In genomic region chr5:113906958-113907735, GRCm38 (mm10) we compare ENCODE assay signal across 8 mouse cellular contexts. TPM values are rescaled to one million over a fixed set of nuclear protein-coding genes. Genes with fewer than 3 reads are reported as not detected.
DNase-seq lines count a peak whose midpoint lies in the region; ATAC-seq and TF ChIP-seq lines count a peak whose summit lies in the region.

No protein-coding gene starts in this region.

- TF ChIP-seq CTCF in brain, embryonic 14.5 days (IDR thresholded peaks at IDR 0.05; ENCODE audit: borderline replicate concordance, extremely low read depth, insufficient read depth, insufficient read length): no peak

- H3K36me3 ChIP-seq in heart, embryonic 13.5 days: no peaks in the 10 kb centered on the region
- H3K36me3 ChIP-seq in limb, embryonic 13.5 days: no peaks in the 10 kb centered on the region
- H3K36me3 ChIP-seq in midbrain, embryonic 13.5 days: no peaks in the 10 kb centered on the region

- DNase-seq in monocyte, adult 2 months (ENCODE audit: low read depth in 1 of 2, low spot score in 2 of 2): peak; percentile 41 to 62
- peak; percentile 74 for DNase-seq in brain, embryonic 14.5 days (ENCODE audit: low read depth)
- peak; percentile 29 for DNase-seq in thymus, postnatal 25 days
- no peak for DNase-seq in ovary, postnatal 10 days (ENCODE audit: low spot score)

- peak overlapping the region; percentile 88 for H3K4me2 ChIP-seq in heart, embryonic 13.5 days
- H3K4me2 ChIP-seq in limb, embryonic 13.5 days (replicated peaks): peak overlapping the region; percentile 87
- peak overlapping the region; percentile 67 for H3K4me2 ChIP-seq in midbrain, embryonic 13.5 days (replicated peaks)

- H3K27me3 ChIP-seq in heart, embryonic 13.5 days (replicated peaks): no peaks in the 10 kb centered on the region
- no peaks in the 10 kb centered on the region for H3K27me3 ChIP-seq in limb, embryonic 13.5 days
- no peaks in the 10 kb centered on the region for H3K27me3 ChIP-seq in midbrain, embryonic 13.5 days

- TF ChIP-seq POLR2A in brain, embryonic 14.5 days (IDR thresholded peaks at IDR 0.05; ENCODE audit: borderline replicate concordance, extremely low read depth, insufficient read depth, insufficient read length, poor library complexity, severe bottlenecking): no peak

- H3K9ac ChIP-seq in heart, embryonic 13.5 days: peak overlapping the region; percentile 99
- peak overlapping the region; percentile 88 for H3K9ac ChIP-seq in limb, embryonic 13.5 days
- peak overlapping the region; percentile 99 for H3K9ac ChIP-seq in midbrain, embryonic 13.5 days (replicated peaks)

- peaks cover 70% of the 10 kb centered on the region for H3K4me1 ChIP-seq in heart, embryonic 13.5 days
- H3K4me1 ChIP-seq in limb, embryonic 13.5 days: peaks cover 31% of the 10 kb centered on the region
- H3K4me1 ChIP-seq in midbrain, embryonic 13.5 days (replicated peaks): peaks cover 59% of the 10 kb centered on the region

- H3K27ac ChIP-seq in heart, embryonic 13.5 days (replicated peaks): peak overlapping the region; percentile 99
- peak overlapping the region; percentile 91; the same call in 1 of the 2 replicates for H3K27ac ChIP-seq in limb, embryonic 13.5 days
- peak overlapping the region; percentile 99 for H3K27ac ChIP-seq in midbrain, embryonic 13.5 days

- H3K9me3 ChIP-seq in heart, embryonic 13.5 days: no peaks in the 10 kb centered on the region
- H3K9me3 ChIP-seq in limb, embryonic 13.5 days: no peaks in the 10 kb centered on the region
- no peaks in the 10 kb centered on the region for H3K9me3 ChIP-seq in midbrain, embryonic 13.5 days

- peak overlapping the region; percentile 100 for H3K4me3 ChIP-seq in heart, embryonic 13.5 days
- H3K4me3 ChIP-seq in limb, embryonic 13.5 days: peak overlapping the region; percentile 97
- H3K4me3 ChIP-seq in midbrain, embryonic 13.5 days (replicated peaks): peak overlapping the region; percentile 99

- ATAC-seq in monocyte, adult 5-6 weeks (replicated peaks; ENCODE audit: insufficient number of reproducible peaks, low FRiP score, low TSS enrichment, poor library complexity, severe bottlenecking): no peak
- ATAC-seq in heart, embryonic 13.5 days (ENCODE audit: extremely low read depth, insufficient number of reproducible peaks, low FRiP score, low TSS enrichment): no peak
- no peak for ATAC-seq in limb, embryonic 13.5 days (ENCODE audit: low FRiP score, low read depth)
- ATAC-seq in midbrain, embryonic 13.5 days: no peak

- 7% methylated on average over 17 of the region's 17 CpGs for WGBS in heart, embryonic 13.5 days
- 15% methylated on average over 17 of the region's 17 CpGs for WGBS in limb, embryonic 13.5 days
- WGBS in midbrain, embryonic 13.5 days: 20% methylated on average over 17 of the region's 17 CpGs

RNA-seq across cellular contexts. Expression of gene Coro1c, which starts 1.4 kb away (rescaled TPM):
- 129 to 177 TPM (median 136 TPM) in 3 replicates for total RNA-seq in monocyte, adult 5-6 weeks (2017)
- polyA plus RNA-seq in brain, embryonic 14.5 days (2012; rRNA removed): 136 and 202 TPM in 2 replicates
- polyA plus RNA-seq in heart, embryonic 13.5 days (2015; fragmentation: Nextera tagmentation; extraction: Ambion mirVana): 95.4 and 99.4 TPM in 2 replicates
- 83.1 and 90.2 TPM in 2 replicates for polyA plus RNA-seq in limb, embryonic 13.5 days (2015; fragmentation: Nextera tagmentation; extraction: Ambion mirVana)
- 214 and 215 TPM in 2 replicates for polyA plus RNA-seq in midbrain, embryonic 13.5 days (2015; fragmentation: Nextera tagmentation; extraction: Ambion mirVana)
